7 mouse cellular contexts compared by ENCODE assay signal in the genomic region with DNA sequence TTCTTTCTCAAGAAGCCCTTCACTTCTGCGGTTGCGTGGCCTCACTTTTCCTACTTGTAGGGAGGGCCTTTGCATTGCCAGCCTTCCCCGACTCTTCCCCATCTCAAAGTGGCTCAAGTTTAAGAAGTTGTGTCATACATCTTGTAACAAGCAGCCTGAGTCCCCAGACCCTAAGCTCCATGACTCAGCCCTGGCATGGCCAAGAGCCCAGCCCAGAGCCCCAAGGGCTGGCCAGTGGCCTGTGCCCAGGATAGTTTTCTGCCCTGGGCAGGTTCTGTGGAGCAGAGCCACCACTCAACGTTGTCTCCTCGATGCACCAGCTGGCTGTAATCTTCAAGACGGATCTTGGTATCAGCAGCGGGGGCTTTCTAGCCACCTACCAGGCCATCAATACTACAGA. TPM values are rescaled to one million over a fixed set of nuclear protein-coding genes. Genes with fewer than 3 reads are reported as not detected.
"Had no signal": no experiment of that assay in that cellular context is flagged by ENCODE, and none has a peak within 500 bp of the region (broad histone marks: within the 10 kb centered on the region; RNA-seq: fewer than 3 reads in every experiment).

No protein-coding gene starts in this region.

- DNase-seq: kidney, postnatal 36 days; left cerebral cortex, postnatal 4 days; lung, postnatal 14 days; right cerebral cortex, adult 18-20 months; thymus, postnatal 4 days had no signal

- ATAC-seq: midbrain, embryonic 13.5 days had no signal

RNA-seq across cellular contexts. Expression of a gene that starts 3.4 kb away (rescaled TPM):
- total RNA-seq: left cerebral cortex, postnatal 4 days had no signal

RNA-seq across cellular contexts. Expression of a gene that starts 8.4 kb away (rescaled TPM):
- total RNA-seq: left cerebral cortex, postnatal 10 days had no signal
